Mouse (Mus musculus): ENCODE data around the gene Ipcef1. TPM values are rescaled to one million over a fixed set of nuclear protein-coding genes. Genes with fewer than 3 reads are reported as not detected.
A peak's percentile ranks its signal among the peaks of the same experiment; 100 is the strongest.

Gene Ipcef1
- polyA plus RNA-seq, 1 experiment from 2014 or later: 2.9 TPM

DNA sequence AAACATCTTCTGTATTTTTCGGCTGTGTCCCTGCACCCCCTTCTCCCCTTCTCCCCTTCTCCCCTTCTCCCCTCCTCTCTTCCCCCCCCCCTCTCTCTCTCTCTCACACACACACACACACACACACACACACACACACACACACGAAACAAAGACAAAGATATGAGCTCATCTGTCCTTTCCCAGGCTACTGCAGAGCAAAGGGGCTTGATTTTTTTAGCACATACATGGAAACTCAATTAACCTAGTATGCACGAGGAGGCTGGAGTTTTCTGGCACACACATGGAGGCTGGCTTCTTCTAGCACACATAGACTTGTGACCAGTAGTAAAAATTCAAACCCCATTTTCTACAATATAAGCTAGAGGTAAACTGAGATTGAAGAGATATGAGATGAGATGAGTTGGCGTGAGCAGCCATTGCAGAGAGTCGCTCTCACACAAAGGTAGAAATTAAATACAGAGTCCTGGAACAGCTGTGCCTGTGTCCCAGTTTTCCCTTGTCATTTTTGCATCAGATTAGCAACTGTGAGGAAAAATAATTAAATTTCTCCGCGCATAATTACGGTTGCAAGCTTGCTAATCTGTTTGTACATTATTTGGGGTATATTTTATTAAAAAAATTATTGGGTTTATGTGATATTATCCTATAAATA, 84.6 kb downstream of the Ipcef1 start:
- Histone ChIP-seq H3K4me2 (ENCODE audit: low read length) (no peak overlapping the region), H3K36me3 (ENCODE audit: control insufficient read depth, insufficient read depth, low read length) (no peaks in the 10 kb centered on the region), H3K9ac (ENCODE audit: low read depth, low read length) (no peak overlapping the region), H3K4me1 (ENCODE audit: control insufficient read depth, insufficient read depth, low read depth, low read length) (no peaks in the 10 kb centered on the region), H3K27ac (ENCODE audit: low read depth, low read length) (no peak overlapping the region), H3K27me3 (replicated peaks; ENCODE audit: control insufficient read depth, insufficient read depth, low read length) (no peaks in the 10 kb centered on the region), H3K9me3 (ENCODE audit: control insufficient read depth, low read length) (no peaks in the 10 kb centered on the region), H3K4me3 (ENCODE audit: low read length) (no peak overlapping the region)
- 59% methylated on average over 8 of the region's 8 CpGs for WGBS
- peak; percentile 71; the same call in 1 of the 2 replicates for ATAC-seq

DNA sequence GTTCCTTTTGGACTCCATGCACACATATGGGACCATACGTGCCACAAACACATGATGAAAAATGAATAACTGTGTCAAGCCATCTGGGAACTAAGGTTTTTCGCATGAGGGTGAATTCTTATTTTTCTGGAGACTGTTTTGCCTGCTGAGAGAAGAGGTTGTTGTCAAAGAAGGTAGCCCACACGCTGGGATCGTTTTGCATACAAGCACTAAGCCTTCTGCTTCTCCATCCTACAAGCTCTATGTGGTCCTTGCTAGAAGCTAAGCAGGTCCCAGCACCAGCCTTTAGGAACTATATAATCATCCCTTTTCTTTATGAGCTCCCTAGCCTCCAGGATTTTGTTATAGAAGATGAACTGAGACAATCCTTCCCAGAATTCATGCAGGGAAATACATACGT, 93.5 kb downstream of the Ipcef1 start:
- Histone ChIP-seq H3K4me2 (ENCODE audit: low read length) (no peak overlapping the region), H3K27ac (ENCODE audit: low read depth, low read length) (no peak overlapping the region), H3K4me1 (ENCODE audit: control insufficient read depth, insufficient read depth, low read depth, low read length) (no peaks in the 10 kb centered on the region), H3K27me3 (replicated peaks; ENCODE audit: control insufficient read depth, insufficient read depth, low read length) (no peaks in the 10 kb centered on the region), H3K4me3 (ENCODE audit: low read length) (no peak overlapping the region), H3K36me3 (ENCODE audit: control insufficient read depth, insufficient read depth, low read length) (no peaks in the 10 kb centered on the region), H3K9me3 (ENCODE audit: control insufficient read depth, low read length) (no peaks in the 10 kb centered on the region), H3K9ac (ENCODE audit: low read depth, low read length) (no peak overlapping the region)
- ATAC-seq: no peak
- 78% methylated on average over 5 of the region's 5 CpGs for WGBS

DNA sequence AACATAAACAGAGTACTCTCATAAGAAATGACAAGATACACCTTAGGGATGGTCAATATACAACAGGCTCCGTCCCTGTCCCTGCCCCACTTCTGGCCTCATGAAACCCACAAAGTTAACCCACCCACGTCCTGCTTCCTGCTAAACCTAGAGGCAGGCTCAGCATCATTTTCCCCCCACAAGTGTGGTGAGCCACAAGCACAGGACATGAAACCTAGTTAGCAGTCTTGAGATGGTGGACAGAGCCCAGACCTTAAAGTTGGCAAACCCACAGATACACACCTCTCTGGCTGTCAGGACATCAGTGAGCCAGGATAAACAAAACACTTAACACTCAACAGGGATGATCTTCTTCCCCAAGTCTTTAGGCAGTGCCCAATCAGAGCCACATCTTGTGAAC, 95.9 kb downstream of the Ipcef1 start:
- no peaks in the 10 kb centered on the region for H3K27me3 ChIP-seq (replicated peaks; ENCODE audit: control insufficient read depth, insufficient read depth, low read length)
- H3K9ac ChIP-seq (ENCODE audit: low read depth, low read length): no peak overlapping the region
- H3K4me3 ChIP-seq (ENCODE audit: low read length): no peak overlapping the region
- 95% methylated on average over 2 of the region's 2 CpGs for WGBS
- H3K9me3 ChIP-seq (ENCODE audit: control insufficient read depth, low read length): no peaks in the 10 kb centered on the region
- no peak overlapping the region for H3K4me2 ChIP-seq (ENCODE audit: low read length)
- H3K4me1 ChIP-seq (ENCODE audit: control insufficient read depth, insufficient read depth, low read depth, low read length): no peaks in the 10 kb centered on the region
- no peaks in the 10 kb centered on the region for H3K36me3 ChIP-seq (ENCODE audit: control insufficient read depth, insufficient read depth, low read length)
- ATAC-seq: no peak
- H3K27ac ChIP-seq (ENCODE audit: low read depth, low read length): no peak overlapping the region

DNA sequence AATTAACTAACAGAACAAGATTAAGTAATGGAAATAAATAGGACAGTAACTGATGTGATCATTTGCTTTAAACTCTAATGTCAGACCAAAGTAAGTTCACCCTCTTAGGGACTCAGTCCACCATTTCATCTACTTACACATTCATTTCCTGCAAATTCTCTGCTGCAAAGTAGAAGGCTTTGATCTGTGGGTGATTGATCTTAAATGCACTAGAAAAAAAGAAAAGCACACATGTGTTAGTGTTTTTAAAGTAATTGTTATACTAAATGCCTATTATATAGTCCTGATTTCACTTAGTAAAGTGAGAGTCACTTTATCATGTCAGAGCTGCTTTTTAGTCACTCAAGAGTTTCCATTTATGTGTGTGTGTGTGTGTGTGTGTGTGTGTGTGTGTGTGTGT, 97.7 kb downstream of the Ipcef1 start:
- no peaks in the 10 kb centered on the region for H3K9me3 ChIP-seq (ENCODE audit: control insufficient read depth, low read length)
- no peak overlapping the region for H3K4me3 ChIP-seq (ENCODE audit: low read length)
- no peak overlapping the region for H3K9ac ChIP-seq (ENCODE audit: low read depth, low read length)
- no peaks in the 10 kb centered on the region for H3K36me3 ChIP-seq (ENCODE audit: control insufficient read depth, insufficient read depth, low read length)
- no peak overlapping the region for H3K4me2 ChIP-seq (ENCODE audit: low read length)
- no peak for ATAC-seq
- no peak overlapping the region for H3K27ac ChIP-seq (ENCODE audit: low read depth, low read length)
- no peaks in the 10 kb centered on the region for H3K4me1 ChIP-seq (ENCODE audit: control insufficient read depth, insufficient read depth, low read depth, low read length)
- H3K27me3 ChIP-seq (replicated peaks; ENCODE audit: control insufficient read depth, insufficient read depth, low read length): no peaks in the 10 kb centered on the region

DNA sequence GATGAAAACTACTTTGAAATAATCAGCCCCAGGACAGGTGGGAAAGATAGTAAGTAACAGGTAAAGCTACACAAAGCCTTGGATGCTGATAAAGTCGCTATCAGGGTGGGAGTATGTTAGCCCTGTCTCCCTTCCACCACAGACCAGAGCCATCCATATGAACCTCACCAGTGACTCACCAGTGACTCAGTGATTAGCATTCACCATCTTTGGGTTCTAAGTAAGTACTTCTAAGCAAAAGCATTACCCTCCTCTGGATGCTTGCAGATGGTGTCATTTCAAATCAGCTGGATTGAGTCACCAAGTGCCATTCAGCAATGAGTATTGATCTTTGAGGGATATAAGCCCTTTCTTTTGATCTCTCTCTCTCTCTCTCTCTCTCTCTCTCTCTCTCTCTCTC, 99.2 kb downstream of the Ipcef1 start:
- Histone ChIP-seq H3K9ac (ENCODE audit: low read depth, low read length) (no peak overlapping the region), H3K4me2 (ENCODE audit: low read length) (no peak overlapping the region), H3K4me1 (ENCODE audit: control insufficient read depth, insufficient read depth, low read depth, low read length) (no peaks in the 10 kb centered on the region), H3K27ac (ENCODE audit: low read depth, low read length) (no peak overlapping the region), H3K4me3 (ENCODE audit: low read length) (no peak overlapping the region), H3K27me3 (replicated peaks; ENCODE audit: control insufficient read depth, insufficient read depth, low read length) (no peaks in the 10 kb centered on the region), H3K9me3 (ENCODE audit: control insufficient read depth, low read length) (no peaks in the 10 kb centered on the region), H3K36me3 (ENCODE audit: control insufficient read depth, insufficient read depth, low read length) (no peaks in the 10 kb centered on the region)
- ATAC-seq: no peak
- 72% methylated on average over 1 of the region's 1 CpGs for WGBS

- 85% methylated on average over 4 of the region's 4 CpGs for WGBS
- no peaks in the 10 kb centered on the region for H3K9me3 ChIP-seq (ENCODE audit: control insufficient read depth, low read length)
- no peaks in the 10 kb centered on the region for H3K27me3 ChIP-seq (replicated peaks; ENCODE audit: control insufficient read depth, insufficient read depth, low read length)
- H3K36me3 ChIP-seq (ENCODE audit: control insufficient read depth, insufficient read depth, low read length): no peaks in the 10 kb centered on the region
- no peak for ATAC-seq
- no peak overlapping the region for H3K4me3 ChIP-seq (ENCODE audit: low read length)
- H3K9ac ChIP-seq (ENCODE audit: low read depth, low read length): no peak overlapping the region
- no peak overlapping the region for H3K27ac ChIP-seq (ENCODE audit: low read depth, low read length)
- H3K4me2 ChIP-seq (ENCODE audit: low read length): no peak overlapping the region
- no peaks in the 10 kb centered on the region for H3K4me1 ChIP-seq (ENCODE audit: control insufficient read depth, insufficient read depth, low read depth, low read length)
Observed at GRCm38 (mm10) chr10:6936671-6937425, 115.4 kb downstream of the Ipcef1 start.

DNA sequence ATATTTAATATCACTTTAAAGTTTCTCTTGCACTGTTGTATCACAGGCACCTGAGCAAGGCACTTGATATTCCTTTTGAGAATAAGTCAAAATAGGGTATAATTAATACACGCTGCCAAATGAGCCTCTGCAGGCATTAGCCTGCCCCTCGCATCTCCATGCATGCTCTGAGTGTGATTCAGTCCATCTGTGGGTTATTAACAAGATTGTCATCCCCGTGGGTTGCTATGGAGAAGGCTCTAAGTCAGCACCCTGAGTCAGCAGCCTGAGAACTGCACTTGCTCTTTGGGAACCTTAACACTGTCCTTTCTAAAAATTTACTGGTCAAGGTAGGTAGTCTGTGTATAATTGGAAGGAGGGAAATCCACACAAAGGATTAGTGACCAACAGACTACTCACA, 117.5 kb downstream of the Ipcef1 start:
- Histone ChIP-seq H3K9me3 (ENCODE audit: control insufficient read depth, low read length) (no peaks in the 10 kb centered on the region), H3K27me3 (replicated peaks; ENCODE audit: control insufficient read depth, insufficient read depth, low read length) (no peaks in the 10 kb centered on the region), H3K4me1 (ENCODE audit: control insufficient read depth, insufficient read depth, low read depth, low read length) (no peaks in the 10 kb centered on the region), H3K4me3 (ENCODE audit: low read length) (no peak overlapping the region), H3K4me2 (ENCODE audit: low read length) (no peak overlapping the region), H3K27ac (ENCODE audit: low read depth, low read length) (no peak overlapping the region), H3K9ac (ENCODE audit: low read depth, low read length) (no peak overlapping the region), H3K36me3 (ENCODE audit: control insufficient read depth, insufficient read depth, low read length) (no peaks in the 10 kb centered on the region)
- 57% methylated on average over 3 of the region's 3 CpGs for WGBS
- ATAC-seq: 0 out of 2 replicates have a peak, but pooled peaks have one; percentile 42

GRCm38 (mm10) chr10:6930889-6931288, 121.4 kb downstream of the Ipcef1 start:
- Histone ChIP-seq H3K27me3 (replicated peaks; ENCODE audit: control insufficient read depth, insufficient read depth, low read length) (no peaks in the 10 kb centered on the region), H3K27ac (ENCODE audit: low read depth, low read length) (no peak overlapping the region)
- 62% methylated on average over 2 of the region's 2 CpGs for WGBS

GRCm38 (mm10) chr10:6930398-6930797, 121.9 kb downstream of the Ipcef1 start:
- Histone ChIP-seq H3K27me3 (replicated peaks; ENCODE audit: control insufficient read depth, insufficient read depth, low read length) (no peaks in the 10 kb centered on the region), H3K36me3 (ENCODE audit: control insufficient read depth, insufficient read depth, low read length) (no peaks in the 10 kb centered on the region), H3K4me1 (ENCODE audit: control insufficient read depth, insufficient read depth, low read depth, low read length) (no peaks in the 10 kb centered on the region), H3K9ac (ENCODE audit: low read depth, low read length) (no peak overlapping the region), H3K9me3 (ENCODE audit: control insufficient read depth, low read length) (no peaks in the 10 kb centered on the region), H3K4me2 (ENCODE audit: low read length) (no peak overlapping the region), H3K27ac (ENCODE audit: low read depth, low read length) (no peak overlapping the region), H3K4me3 (ENCODE audit: low read length) (no peak overlapping the region)
- ATAC-seq: no peak
- 84% methylated on average over 1 of the region's 1 CpGs for WGBS

More at GRCm38 (mm10) chr10:6930889-6931288, 121.4 kb downstream of the Ipcef1 start:
- no peak overlapping the region for H3K4me3 ChIP-seq (ENCODE audit: low read length)
- H3K4me1 ChIP-seq (ENCODE audit: control insufficient read depth, insufficient read depth, low read depth, low read length): no peaks in the 10 kb centered on the region
- no peaks in the 10 kb centered on the region for H3K9me3 ChIP-seq (ENCODE audit: control insufficient read depth, low read length)
- H3K9ac ChIP-seq (ENCODE audit: low read depth, low read length): no peak overlapping the region
- H3K36me3 ChIP-seq (ENCODE audit: control insufficient read depth, insufficient read depth, low read length): no peaks in the 10 kb centered on the region
- ATAC-seq: no peak
- no peak overlapping the region for H3K4me2 ChIP-seq (ENCODE audit: low read length)

Measured in hindbrain, embryonic 16.5 days (tissue).